Mouse (Mus musculus) hindbrain, embryonic 11.5 days (tissue): Measurements from ENCODE around the gene Rock2. TPM values are rescaled to one million over a fixed set of nuclear protein-coding genes. Genes with fewer than 3 reads are reported as not detected.
A peak's percentile ranks its signal among the peaks of the same experiment; 100 is the strongest.

Source experiments
- ATAC-seq: fragments of 200-750 bp; cut with Nextera tagmentation; 2 replicates; pipeline ENCODE4 v1.8.0; 2017; ENCODE audit warnings: mild to moderate bottlenecking, moderate TSS enrichment, moderate library complexity; ENCODE audit not compliant: low FRiP score
- DNase-seq: peaks from one replicate; pipeline ENCODE4 v3.0.0-alpha.2; 2015; ENCODE audit warnings: low spot score
- H3K27ac ChIP-seq: fragments of 300-500 bp; sonication (generic); 2 replicates; pipeline ENCODE4 v1.5.1; 2014; ENCODE audit warnings: mild to moderate bottlenecking, low read depth, low read length
- H3K27me3 ChIP-seq: fragments of 300-500 bp; sonication (generic); 2 replicates; pipeline ENCODE4 v1.6.1; 2014; ENCODE audit warnings: mild to moderate bottlenecking, low read length, moderate library complexity, mixed read lengths; ENCODE audit not compliant: control insufficient read depth, insufficient read depth
- H3K36me3 ChIP-seq: fragments of 300-500 bp; sonication (generic); 2 replicates; pipeline ENCODE4 v1.6.1; 2014; ENCODE audit warnings: mild to moderate bottlenecking, low read length, moderate library complexity, mixed read lengths; ENCODE audit not compliant: control insufficient read depth, insufficient read depth
- H3K4me1 ChIP-seq: fragments of 300-500 bp; sonication (generic); replicated peaks from 2 replicates; pipeline ENCODE4 v1.6.1; 2014; ENCODE audit warnings: low read length, mixed read lengths; ENCODE audit not compliant: control insufficient read depth, insufficient read depth
- H3K4me2 ChIP-seq: fragments of 300-500 bp; sonication (generic); replicated peaks from 2 replicates; pipeline ENCODE4 v1.6.1; 2014; ENCODE audit warnings: mild to moderate bottlenecking, low read depth, low read length
- H3K4me3 ChIP-seq: fragments of 300-500 bp; sonication (generic); 2 replicates; pipeline ENCODE4 v1.5.1; 2014; ENCODE audit warnings: low read depth, low read length
- H3K9ac ChIP-seq: fragments of 300-500 bp; sonication (generic); 2 replicates; pipeline ENCODE4 v1.6.1; 2014; ENCODE audit warnings: low read depth, low read length
- H3K9me3 ChIP-seq: fragments of 300-500 bp; sonication (generic); 2 replicates; pipeline ENCODE4 v1.6.1; 2016; ENCODE audit warnings: low read length; ENCODE audit not compliant: control insufficient read depth
- WGBS: fragments of 180-500 bp; shearing (Covaris S2); extraction: QIAGEN DNeasy Blood & Tissue Kit; methylation state at CpG from one replicate; pipeline ENCODE4 v1.1.7; 2014; 5-methylcytosine and 5-hydroxymethylcytosine counted together
- polyA plus RNA-seq: library from polyadenylated mRNA; unstranded; fragments of >200 nt; fragmentation: Nextera tagmentation; extraction: Ambion mirVana; gene quantifications from 2 replicates; pipeline ENCODE4 v1.2.1, GENCODE M21; 2014

Gene Rock2
- polyA plus RNA-seq, 1 experiment from 2014 or later: 17.9 TPM

DNA sequence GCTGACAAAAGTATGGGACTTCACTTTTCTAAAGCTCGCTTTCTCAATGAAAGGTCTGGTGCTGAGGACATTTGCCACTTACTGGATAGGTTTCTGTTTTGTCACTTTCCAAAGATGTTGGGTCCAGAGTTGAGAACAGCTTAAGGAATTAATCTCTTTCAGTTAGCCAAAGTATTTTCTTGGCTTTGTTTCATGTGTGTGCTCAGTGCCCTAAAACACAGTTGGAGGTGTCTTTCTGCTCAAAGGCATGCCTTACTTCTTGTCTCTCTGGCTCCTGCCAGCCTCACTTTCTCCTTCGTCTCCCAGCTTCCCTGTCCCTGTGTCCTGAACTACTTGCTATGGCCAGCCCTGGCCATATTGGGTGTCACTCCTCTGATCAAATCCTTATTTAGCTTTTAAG, 96.7 kb downstream of the Rock2 start:
- no peak overlapping the region for H3K4me2 ChIP-seq
- no peak overlapping the region for H3K27ac ChIP-seq
- 93% methylated on average over 2 of the region's 2 CpGs for WGBS
- H3K27me3 ChIP-seq: no peaks in the 10 kb centered on the region
- ATAC-seq (no peak), DNase-seq (no peak)
- no peaks in the 10 kb centered on the region for H3K36me3 ChIP-seq
- H3K9me3 ChIP-seq: no peaks in the 10 kb centered on the region
- H3K9ac ChIP-seq: no peak overlapping the region
- H3K4me3 ChIP-seq: no peak overlapping the region
- no peaks in the 10 kb centered on the region for H3K4me1 ChIP-seq

DNA sequence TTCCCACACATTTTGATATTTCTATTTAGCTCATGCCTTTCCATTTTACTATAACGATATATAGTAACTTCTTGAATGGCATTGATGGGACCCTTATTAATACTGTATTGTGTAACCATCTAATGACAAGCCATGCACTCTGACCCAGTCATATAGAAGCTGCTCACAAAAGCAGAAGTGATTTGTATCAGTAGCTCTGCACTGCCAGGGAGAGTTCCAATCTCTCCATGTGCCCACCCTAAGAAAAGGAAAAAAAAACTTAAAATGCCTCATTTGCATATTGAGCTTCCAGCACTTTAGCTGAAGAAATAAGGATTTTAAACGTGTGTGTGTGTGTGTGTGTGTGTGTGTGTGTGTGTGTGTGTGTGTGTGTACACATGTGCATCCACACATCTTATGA, 97.7 kb downstream of the Rock2 start:
- no peaks in the 10 kb centered on the region for H3K36me3 ChIP-seq
- H3K9me3 ChIP-seq: no peaks in the 10 kb centered on the region
- no peaks in the 10 kb centered on the region for H3K4me1 ChIP-seq
- no peak overlapping the region for H3K4me3 ChIP-seq
- DNase-seq (no peak), ATAC-seq (no peak)
- 82% methylated on average over 2 of the region's 2 CpGs for WGBS
- H3K27me3 ChIP-seq: no peaks in the 10 kb centered on the region
- H3K9ac ChIP-seq: no peak overlapping the region
- H3K27ac ChIP-seq: no peak overlapping the region
- no peak overlapping the region for H3K4me2 ChIP-seq

DNA sequence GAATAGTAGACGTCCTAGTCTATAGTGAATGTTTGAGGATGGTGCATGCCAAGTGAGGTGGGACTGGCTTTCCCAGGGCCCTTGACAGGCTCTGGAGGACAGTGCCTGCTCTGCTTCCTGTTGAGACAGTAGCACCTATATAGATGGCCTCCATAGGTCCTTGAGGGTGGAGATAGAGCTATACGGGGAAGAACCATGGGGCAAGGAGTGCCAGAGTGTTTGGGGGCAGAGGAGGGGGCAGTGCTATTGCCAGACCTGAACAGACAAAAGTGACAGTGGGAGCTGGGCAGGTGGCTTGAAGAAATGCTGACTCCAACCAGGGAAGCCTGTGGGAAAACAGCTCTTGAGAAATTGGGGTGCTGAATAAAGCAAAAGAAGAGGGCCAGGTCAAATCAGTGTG, 99.6 kb downstream of the Rock2 start:
- DNase-seq (no peak), ATAC-seq (no peak)
- Histone ChIP-seq H3K4me2 (no peak overlapping the region), H3K36me3 (no peaks in the 10 kb centered on the region), H3K4me1 (no peaks in the 10 kb centered on the region), H3K27ac (no peak overlapping the region), H3K9ac (no peak overlapping the region), H3K4me3 (no peak overlapping the region), H3K27me3 (peaks cover 10% of the 10 kb centered on the region), H3K9me3 (no peaks in the 10 kb centered on the region)
- 83% methylated on average over 2 of the region's 2 CpGs for WGBS

DNA sequence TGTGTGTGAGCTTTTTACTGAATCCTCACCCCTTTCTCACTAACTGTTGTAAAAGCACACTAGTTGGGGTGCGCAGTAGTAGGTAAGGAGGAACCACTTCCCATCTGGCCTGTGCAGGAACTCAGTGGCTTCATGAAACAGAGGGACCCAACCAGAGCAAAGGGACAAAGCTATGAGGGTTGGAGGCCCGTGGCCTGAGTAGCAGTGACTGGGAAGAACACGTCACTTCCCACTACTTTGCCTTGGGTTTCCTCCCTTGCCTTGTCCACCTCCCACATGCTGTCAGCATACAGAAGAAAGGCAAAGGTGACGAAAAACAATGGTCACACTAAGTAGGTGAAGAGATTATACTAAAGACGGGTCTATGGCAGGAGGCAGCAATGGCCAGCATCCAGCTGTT, 101.6 kb downstream of the Rock2 start:
- Histone ChIP-seq H3K4me2 (no peak overlapping the region), H3K27ac (no peak overlapping the region), H3K4me1 (0 out of 2 replicates have a peak, but pooled peaks cover 2% of the 10 kb centered on the region), H3K9me3 (no peaks in the 10 kb centered on the region), H3K36me3 (no peaks in the 10 kb centered on the region), H3K4me3 (no peak overlapping the region), H3K9ac (no peak overlapping the region), H3K27me3 (peaks cover 15% of the 10 kb centered on the region)
- 90% methylated on average over 5 of the region's 5 CpGs for WGBS
- ATAC-seq (no peak), DNase-seq (no peak)

DNA sequence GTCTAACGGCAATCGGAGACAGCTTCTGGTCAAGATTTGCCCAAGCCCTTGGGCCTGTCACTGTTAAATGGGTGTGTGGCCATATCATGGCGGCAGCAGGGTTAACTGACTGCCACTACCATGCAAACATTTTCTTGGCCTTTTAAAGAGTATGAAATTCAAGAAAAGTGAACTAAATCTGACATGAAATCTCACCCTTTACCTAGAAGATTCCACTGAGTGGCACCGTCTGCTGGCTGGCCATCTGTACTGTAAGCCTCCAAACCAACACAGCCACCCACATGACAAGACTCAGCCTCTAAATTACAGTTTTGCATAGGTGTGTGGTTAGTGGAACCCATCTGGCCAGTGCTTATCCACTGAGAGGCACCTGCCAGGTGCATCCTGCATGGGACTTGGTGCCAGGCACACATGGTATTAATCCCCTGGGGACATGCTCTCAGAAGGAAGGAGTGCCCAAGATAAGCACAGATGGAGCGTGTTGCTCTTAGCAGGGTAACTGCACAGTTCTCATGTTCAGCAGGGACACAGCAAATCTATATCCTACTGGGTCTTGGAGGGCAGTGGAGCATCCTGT, 102.3 kb downstream of the Rock2 start:
- no peak overlapping the region for H3K9ac ChIP-seq
- H3K27ac ChIP-seq: no peak overlapping the region
- no peak for ATAC-seq
- H3K36me3 ChIP-seq: no peaks in the 10 kb centered on the region
- H3K4me2 ChIP-seq: no peak overlapping the region
- H3K4me3 ChIP-seq: no peak overlapping the region
- no peak for DNase-seq
- H3K9me3 ChIP-seq: no peaks in the 10 kb centered on the region
- 0 out of 2 replicates have a peak, but pooled peaks cover 2% of the 10 kb centered on the region for H3K4me1 ChIP-seq
- H3K27me3 ChIP-seq: peaks cover 16% of the 10 kb centered on the region
- WGBS: 91% methylated on average over 5 of the region's 5 CpGs

DNA sequence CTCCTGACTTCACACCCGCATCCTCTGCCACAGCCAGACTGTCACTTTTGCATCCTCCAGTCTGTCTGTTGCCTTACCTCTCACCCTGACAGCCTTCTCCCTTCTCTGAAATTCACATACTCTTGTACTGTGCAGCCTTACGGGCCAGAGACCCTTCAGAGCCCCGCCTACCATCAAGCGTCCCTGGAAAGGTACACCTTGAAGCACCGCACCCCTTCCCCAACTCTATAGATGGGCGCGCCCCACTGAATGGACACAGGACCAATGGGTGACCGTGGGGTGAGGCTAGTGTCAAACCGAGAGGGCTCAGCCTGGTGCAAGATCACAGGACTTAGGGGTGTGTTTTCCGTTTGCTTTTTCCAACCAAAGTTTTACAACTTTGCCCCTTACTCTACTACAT, 104.5 kb downstream of the Rock2 start:
- WGBS: 9% methylated on average over 10 of the region's 10 CpGs
- Histone ChIP-seq H3K9me3 (no peaks in the 10 kb centered on the region), H3K36me3 (no peaks in the 10 kb centered on the region), H3K27me3 (peaks cover 16% of the 10 kb centered on the region), H3K27ac (no peak overlapping the region), H3K4me2 (peak overlapping the region; percentile 87), H3K9ac (no peak overlapping the region), H3K4me3 (peak overlapping the region; percentile 48), H3K4me1 (0 out of 2 replicates have a peak, but pooled peaks cover 2% of the 10 kb centered on the region)
- ATAC-seq (peak; percentile 33; the same call in 1 of the 2 replicates), DNase-seq (peak; percentile 20)

DNA sequence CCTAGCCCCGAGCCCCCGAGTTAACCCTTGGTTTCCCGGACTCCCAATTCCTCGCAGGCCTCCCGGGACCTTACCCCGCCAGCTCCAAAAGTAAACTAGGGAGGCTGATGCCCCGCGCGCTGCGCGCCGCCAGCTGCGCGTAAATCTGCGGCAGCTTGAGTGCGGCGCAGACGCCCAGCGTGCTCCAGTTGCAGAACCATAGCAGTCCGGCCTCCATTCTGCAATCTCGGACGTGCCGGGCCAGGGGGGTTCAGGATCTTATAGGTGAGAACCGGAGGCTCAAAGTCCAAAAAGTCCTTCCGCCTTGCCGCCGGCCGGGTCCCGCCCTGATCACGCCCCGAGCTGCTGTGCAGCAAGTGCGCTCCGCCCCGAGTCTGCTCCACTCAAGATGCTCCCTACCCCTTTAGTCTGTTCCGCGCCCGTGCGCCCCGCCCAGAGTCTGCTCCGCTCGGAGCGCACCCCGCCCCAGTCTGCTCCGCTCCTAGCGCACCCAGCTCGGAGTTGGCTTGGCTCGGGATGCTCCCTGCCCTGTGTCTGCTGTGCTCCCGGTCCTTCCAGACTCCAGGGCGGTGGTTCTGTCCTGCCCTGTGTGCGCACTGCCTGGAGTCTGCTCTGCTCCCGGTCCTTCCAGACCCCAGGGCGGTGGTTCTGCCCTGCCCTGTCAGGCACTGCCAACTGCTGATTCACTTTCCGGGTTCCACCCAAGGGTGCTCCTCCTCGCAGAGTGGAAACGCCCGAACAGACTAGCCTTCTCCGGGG, 105.2 kb downstream of the Rock2 start, which contains the start of gene Pqlc3:
Pqlc3 (minus strand) TSS at position 670 of the 759 bp plus-strand sequence.
- DNase-seq (peak; percentile 71), ATAC-seq (peak; percentile 85)
- Histone ChIP-seq H3K4me3 (peak within 1 kb of the TSS; percentile 48), H3K4me1 (0 out of 2 replicates have a peak, but pooled peaks cover 2% of the 10 kb centered on the region), H3K9me3 (no peaks in the 10 kb centered on the region), H3K36me3 (no peaks in the 10 kb centered on the region), H3K27ac (no peak within 1 kb of the TSS), H3K9ac (peak within 1 kb of the TSS; percentile 11; the same call in 1 of the 2 replicates), H3K27me3 (peaks cover 16% of the 10 kb centered on the region), H3K4me2 (peak within 1 kb of the TSS; percentile 87)
- WGBS: under 1% methylated on average over 57 of the region's 57 CpGs

DNA sequence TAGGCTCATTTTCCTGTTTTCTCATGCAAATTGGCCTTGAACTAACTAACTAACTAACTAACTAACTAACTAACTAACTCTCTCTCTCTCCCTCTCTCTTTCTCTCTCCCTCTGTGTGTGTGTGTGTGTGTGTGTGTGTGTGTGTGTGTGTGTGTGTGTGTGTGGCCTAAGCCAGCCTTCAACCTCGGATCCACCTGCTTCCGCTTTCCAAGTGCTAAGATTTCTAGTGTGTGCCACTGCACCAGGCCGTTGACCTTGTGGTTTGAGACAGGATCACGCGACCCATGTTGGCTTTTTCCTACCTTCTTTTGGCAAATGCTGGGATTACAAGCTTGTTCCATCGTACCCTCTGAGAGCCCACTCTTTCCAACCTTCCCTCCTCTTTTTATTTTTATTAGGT, 105.9 kb downstream of the Rock2 start:
- Histone ChIP-seq H3K36me3 (no peaks in the 10 kb centered on the region), H3K27me3 (peaks cover 16% of the 10 kb centered on the region), H3K4me1 (0 out of 2 replicates have a peak, but pooled peaks cover 2% of the 10 kb centered on the region), H3K9ac (no peak overlapping the region), H3K4me2 (no peak overlapping the region), H3K27ac (no peak overlapping the region), H3K9me3 (no peaks in the 10 kb centered on the region), H3K4me3 (no peak overlapping the region)
- ATAC-seq: no peak
- WGBS: 56% methylated on average over 6 of the region's 6 CpGs
- no peak for DNase-seq

DNA sequence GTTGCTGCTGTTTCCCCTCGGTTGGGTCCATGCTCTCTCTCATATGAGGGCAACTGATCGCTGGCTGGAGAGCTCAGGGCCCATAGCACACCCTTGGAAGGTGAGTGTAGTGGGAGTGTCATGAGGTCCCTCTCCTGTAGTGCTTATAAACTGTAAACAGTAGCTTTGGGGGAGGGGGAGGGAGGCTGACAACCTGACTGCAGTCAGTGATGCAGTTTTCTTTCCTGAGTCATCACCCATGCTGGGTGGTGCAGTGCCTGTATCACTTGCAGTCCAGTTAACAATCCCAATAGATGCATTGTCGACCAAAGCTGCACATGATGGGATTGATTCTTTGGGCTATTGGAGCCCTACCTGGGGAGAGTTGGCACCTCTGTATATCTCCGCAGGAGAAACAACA, 106.5 kb downstream of the Rock2 start:
- Histone ChIP-seq H3K27me3 (peaks cover 16% of the 10 kb centered on the region), H3K4me2 (no peak overlapping the region), H3K9ac (no peak overlapping the region), H3K4me1 (0 out of 2 replicates have a peak, but pooled peaks cover 2% of the 10 kb centered on the region), H3K4me3 (no peak overlapping the region), H3K27ac (no peak overlapping the region), H3K36me3 (no peaks in the 10 kb centered on the region), H3K9me3 (no peaks in the 10 kb centered on the region)
- DNase-seq: no peak
- no peak for ATAC-seq
- WGBS: 47% methylated on average over 4 of the region's 4 CpGs
